Mouse (Mus musculus) spleen, embryonic (tissue): ENCODE measurements around the gene Nmrk2.

Experiments
- CTCF ChIA-PET: fragments of 350-600 bp; sonication (Branson Sonifier 250); formaldehyde crosslinking; loops from one replicate; lab custom pipeline; 2022; lab: Charles Lee

The Nmrk2 gene

DNA sequence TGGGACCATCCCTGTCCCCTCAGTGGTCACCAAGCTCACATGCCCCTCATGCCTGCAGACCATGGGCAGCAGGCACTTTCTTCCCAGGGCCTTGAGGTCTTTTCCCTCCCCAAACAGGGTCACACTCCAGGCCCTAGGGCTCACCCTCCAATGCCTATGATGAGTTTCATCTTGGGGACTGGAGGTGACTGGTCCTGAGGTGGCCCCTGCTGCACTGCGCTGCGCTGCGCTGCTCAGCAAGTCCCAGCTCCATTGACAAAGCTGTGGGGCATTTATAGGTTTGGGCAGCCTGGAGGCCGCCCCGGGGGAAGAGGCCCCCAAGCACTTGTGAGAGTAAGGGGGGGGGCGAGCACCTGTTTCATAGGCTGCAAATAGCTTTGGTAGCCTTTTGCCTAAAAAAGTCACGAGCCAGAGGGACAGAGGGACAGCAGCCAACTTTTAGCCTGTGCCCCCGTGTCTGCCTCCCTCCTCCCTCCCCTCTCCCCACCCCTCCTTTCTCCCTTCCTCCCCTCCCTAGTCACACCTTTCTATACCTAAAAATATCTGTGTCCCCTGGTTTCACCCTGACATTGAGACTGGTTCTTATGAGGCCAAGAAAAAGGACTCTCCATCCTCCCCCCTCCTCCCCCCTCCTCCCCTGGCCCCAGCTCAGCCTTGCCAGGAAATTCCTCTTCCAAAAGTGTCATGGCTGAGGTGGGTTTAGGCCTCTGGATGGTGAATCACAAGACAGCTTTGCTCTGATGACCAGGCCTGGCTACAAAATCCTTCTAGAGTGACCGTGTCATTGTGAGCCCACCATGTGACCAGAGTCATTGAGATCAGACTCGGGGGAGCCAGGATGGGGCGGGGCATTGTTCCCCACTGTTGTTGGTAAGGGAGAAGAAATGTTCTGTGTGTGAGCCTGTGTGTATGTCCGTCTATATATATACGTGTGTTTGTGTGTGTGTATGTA, at the start of gene Nmrk2:
Nmrk2 (minus strand) TSS at position 245 of the 952 bp plus-strand sequence.
- CTCF ChIA-PET = no interaction called here

DNA sequence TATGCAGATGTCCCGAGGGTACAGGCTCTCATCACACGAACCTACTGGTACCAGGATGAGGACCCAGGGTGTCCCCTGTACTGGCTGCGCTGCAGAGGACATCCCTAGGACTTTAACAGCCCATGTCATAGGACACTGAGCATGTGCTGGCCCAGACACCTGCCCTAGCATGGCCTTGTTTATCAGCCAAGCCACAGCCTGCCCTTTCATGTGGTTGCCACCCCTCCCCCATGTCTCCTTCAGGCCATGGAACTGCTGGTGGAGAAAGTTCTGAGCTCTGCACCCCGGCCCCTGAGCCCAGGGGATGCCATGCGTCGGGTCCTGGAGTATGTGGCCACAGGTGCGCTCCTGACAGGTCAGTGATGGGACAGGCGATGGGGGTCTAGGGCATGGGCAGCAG, 47.6 kb upstream of the Nmrk2 start:
- CTCF ChIA-PET = no interaction called here

GRCm38 (mm10) chr10:81247804-81248203, 46.0 kb upstream of the Nmrk2 start:
- CTCF ChIA-PET = interaction anchor here (0.6 kb wide), 1 partner anchor 57 kb away, joined by 6 read pairs; no protein-coding TSS in a partner anchor

DNA sequence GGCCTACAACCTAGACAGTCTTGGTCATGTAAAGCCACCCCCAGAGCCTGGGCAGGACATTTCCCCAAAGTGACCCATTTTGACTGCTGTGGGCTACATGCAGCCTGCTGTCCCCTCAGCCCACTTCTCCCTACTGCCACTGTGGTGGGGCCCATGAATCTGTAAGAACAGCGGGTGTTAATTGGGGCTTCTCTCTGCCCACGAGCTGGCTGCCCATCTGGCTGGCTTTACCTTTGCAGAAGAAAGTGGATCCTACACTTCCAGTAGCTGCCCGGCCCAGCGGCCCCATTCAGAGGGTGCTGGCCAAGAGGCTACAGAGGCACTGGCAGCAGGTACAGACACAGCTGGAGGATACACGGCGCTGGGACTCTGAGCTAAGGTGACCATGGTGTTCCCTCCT, 43.3 kb upstream of the Nmrk2 start:
- CTCF ChIA-PET = no interaction called here

DNA sequence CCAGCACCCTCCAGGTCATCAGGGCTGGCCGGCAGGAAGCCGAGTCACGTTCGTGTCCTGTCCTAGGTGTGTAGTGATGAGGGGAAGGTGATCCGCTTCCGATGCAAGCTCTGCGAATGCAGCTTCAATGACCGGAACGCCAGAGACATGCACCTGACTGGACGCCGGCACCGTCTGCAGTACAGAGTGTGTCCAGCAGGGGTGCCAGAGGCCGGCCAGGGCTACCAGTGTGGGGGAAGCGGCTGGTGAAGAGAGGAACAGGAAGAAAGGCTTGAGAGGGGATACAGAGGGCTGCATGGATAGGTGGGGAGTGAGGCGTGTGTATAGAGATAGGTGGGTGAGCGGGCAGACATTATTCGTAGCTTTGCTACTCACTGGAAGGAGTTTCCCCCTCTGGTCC, 42.7 kb upstream of the Nmrk2 start:
- CTCF ChIA-PET = interaction anchor here (1.1 kb wide), 1 partner anchor 9 kb away, joined by 6 read pairs; no protein-coding TSS in a partner anchor

GRCm38 (mm10) chr10:81244146-81244545, 42.3 kb upstream of the Nmrk2 start:
- CTCF ChIA-PET = interaction anchor here (1.1 kb wide), 1 partner anchor 8 kb away, joined by 6 read pairs; no protein-coding TSS in a partner anchor

DNA sequence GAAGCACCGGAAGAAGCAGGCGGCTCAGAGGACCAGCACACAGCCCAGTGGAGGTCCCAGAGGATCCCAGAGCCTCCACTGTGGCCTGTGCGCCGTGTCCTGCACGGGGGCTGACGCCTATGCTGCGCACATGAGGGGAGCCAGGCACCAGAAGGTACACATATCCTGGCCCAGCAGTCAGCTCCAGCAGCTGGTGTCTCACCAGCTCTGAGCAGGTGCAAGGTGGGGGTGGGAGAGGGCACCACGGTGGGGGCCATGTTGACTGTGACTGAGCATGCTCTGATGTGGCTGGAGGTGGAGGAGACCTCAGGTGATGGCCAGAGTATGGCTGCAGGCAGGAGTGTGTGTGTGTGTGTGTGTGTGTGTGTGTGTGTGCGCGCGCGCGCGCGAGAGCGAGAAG, 40.2 kb upstream of the Nmrk2 start:
- CTCF ChIA-PET = interaction anchor here (0.6 kb wide), 2 partner anchors 127 to 525 kb away, joined by 3 to 6 read pairs; no protein-coding TSS in a partner anchor

DNA sequence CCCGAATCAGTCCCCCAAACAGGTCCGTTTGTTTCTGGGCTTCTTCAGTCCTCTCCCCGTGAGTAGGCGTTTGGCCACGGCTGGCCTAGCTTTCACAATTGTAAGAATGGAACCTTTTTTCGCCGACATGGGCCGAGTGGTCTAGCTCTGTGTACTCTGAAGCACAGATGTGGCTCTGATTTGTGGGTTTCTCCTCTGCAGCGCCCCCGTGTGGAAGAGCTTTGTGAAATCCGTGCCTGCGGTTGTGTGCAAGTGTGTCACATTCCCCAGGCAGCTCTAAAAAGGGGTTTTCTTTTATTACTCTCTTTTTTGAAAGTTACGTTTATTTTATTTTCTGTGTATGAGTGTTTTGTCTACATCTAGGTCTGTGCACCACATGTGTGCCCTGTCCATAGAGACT, 39.0 kb upstream of the Nmrk2 start:
- CTCF ChIA-PET = no interaction called here

- CTCF ChIA-PET = no interaction called here
These were observed 36.8 kb upstream of the Nmrk2 start for GRCm38 (mm10) chr10:81238618-81239017.

GRCm38 (mm10) chr10:81236471-81237268, 34.8 kb upstream of the Nmrk2 start:
- CTCF ChIA-PET = interaction anchor here (1.0 to 1.4 kb wide), 2 partner anchors 7 to 13 kb away, joined by 4 to 6 read pairs; no protein-coding TSS in a partner anchor

DNA sequence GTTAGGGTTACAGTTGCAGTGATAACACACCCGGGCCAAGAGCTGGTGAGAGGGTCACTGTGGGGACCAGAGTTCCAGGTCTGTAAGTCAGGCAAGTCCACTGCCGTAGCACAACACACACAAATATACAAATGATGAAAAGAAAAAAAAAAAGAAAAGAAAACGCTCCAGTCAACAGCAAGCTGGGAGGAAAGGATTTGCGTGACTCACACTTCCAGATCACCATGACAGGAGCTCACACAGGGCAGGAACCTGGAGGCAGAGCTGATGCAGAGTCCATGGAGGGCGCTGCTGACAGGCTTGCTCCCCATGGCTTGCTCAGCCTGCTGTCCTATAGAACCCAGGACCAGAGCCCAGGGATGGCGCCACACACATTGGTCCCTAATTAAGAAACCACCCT, 32.4 kb upstream of the Nmrk2 start:
- CTCF ChIA-PET = interaction anchor here (0.6 to 0.7 kb wide), 2 partner anchors 637 to 1337 kb away, joined by 3 read pairs; no protein-coding TSS in a partner anchor

GRCm38 (mm10) chr10:81233226-81233585, 31.4 kb upstream of the Nmrk2 start:
- CTCF ChIA-PET = interaction anchor here (0.7 kb wide), 1 partner anchor 8 kb away, joined by 3 read pairs; no protein-coding TSS in a partner anchor

- CTCF ChIA-PET = interaction anchor here (0.5 to 0.7 kb wide), 2 partner anchors 8 to 10 kb away, joined by 3 to 5 read pairs; no protein-coding TSS in a partner anchor
These were observed 30.9 kb upstream of the Nmrk2 start, which contains the start of gene Zfr2 for GRCm38 (mm10) chr10:81232580-81233225. Gene Zfr2, plus strand, starts transcription at chr10:81233155.

DNA sequence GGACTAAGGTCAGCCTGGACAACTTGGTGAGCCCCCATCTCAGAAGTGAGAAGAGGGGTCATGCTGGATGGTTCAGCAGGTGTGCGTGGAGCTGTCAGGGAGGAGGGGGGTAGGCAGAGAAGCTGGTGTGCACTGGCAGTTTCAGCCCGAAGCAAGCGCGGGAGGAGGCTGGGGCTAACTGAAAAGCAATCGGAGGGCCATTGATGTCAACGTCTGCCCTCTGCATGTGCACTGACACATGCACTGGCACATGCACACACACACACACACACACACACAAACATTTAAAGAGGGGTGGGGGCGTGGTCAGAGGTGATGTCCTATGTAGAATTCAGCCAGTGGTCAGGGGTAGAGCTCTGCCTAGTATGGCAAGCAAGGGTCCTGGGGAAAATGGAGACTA, 29.6 kb upstream of the Nmrk2 start:
- CTCF ChIA-PET = interaction anchor here (0.6 to 0.7 kb wide), 3 partner anchors 28 to 613 kb away, joined by 4 to 9 read pairs (median 9); no protein-coding TSS in a partner anchor

DNA sequence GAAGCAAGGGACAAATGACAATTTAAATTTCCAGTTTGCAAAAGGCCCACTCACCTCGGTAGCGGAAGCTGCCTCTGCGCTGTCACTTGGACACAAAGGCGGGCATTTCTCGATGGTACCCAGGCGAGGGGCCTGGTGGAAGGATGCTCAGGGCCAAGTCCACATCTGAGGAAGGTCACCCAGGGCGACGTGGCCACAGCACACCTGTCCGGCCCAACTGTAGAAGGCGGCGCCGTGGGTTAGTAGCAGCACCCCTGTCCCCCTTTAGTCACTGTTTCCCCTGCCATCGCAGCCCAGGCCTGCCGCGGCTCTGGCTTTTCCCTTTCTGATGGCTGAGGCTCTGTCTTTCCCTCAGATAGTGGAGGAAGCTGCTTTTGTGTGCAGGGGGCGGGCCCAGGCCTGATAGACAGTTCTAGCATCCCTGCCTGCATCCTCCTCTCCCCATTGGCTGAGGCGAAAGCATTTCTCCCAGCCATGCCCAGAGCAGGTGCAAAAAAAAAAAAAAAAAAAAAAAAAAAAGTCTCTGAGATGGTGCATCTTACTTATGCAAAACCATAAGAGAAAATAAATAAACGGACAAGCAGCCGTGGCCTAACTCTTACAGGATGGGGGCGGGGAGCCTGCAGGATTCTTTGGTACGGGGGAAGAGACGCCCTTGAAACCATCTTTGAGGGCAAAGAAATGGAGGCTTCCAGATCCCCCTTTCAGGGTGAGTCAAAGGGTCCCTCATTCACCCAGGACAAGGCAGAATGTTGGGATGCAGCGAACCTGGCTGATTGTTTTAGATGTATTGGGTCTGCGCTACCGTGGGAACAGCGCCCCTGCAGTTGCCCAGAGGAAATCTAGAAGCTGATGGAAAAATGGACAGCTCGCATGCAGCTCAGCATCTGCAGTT, 28.8 kb upstream of the Nmrk2 start, which contains the start of gene Atcay:
Atcay (minus strand) TSS at position 396 of the 895 bp plus-strand sequence.
- CTCF ChIA-PET = interaction anchor here (0.6 kb wide), 3 partner anchors 27 to 136 kb away, joined by 4 to 9 read pairs (median 5); no protein-coding TSS in a partner anchor

DNA sequence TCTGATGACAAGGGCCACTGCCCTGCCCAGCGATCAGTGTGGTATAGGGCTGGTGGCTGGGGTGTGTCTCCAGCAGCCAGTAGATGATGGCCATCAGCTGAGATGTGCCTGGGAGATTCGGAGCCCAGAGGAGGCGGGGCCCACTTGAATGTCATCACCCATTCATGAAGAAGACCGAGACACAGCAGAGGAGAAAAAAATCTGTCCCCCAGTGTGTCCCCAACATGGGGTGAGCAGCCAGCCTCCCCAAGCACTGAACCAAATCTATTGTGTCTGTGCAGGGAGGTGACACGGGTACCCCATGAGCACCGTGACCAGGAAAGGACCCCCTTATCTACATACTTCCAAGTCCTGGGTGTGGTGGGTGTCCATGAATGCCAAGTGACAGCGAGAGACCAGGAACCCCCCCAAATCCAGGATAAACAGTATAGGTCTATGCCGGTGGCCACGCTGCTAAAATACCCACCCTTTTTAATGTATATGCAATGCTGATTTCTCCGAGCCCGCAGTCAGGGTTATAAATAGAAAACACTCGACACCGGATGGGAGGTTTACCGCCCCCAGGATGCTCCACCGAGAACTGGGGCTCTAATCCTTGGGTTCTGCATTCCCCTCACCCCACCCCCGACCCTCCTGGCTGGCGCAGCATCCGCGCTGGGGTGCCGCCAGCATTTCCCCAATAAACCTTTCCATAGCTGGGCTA, 28.0 kb upstream of the Nmrk2 start:
- CTCF ChIA-PET = interaction anchor here (0.6 to 0.8 kb wide), 2 partner anchors 36 to 59 kb away, joined by 3 to 5 read pairs; no protein-coding TSS in a partner anchor

DNA sequence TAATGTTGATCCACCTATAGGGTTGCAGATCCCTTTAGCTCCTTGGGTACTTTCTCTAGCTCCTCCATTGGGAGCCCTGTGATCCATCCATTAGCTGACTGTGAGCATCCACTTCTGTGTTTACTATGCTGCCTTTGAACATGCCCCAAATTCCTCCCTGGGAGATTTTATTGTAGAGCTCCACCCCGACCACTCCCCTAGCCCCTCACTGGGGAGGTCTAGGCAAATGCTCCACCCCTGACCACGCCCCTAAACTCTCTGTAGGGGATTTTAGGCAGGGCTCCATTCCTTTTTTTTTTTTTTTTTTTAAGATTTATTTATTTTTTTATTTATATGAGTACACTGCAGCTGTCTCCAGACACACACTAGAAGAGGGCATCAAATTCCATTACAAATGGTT, 21.9 kb upstream of the Nmrk2 start:
- CTCF ChIA-PET = interaction anchor here (0.6 kb wide), 1 partner anchor 12 kb away, joined by 4 read pairs; no protein-coding TSS in a partner anchor

GRCm38 (mm10) chr10:81221402-81222015, 19.7 kb upstream of the Nmrk2 start:
- CTCF ChIA-PET = interaction anchor here (0.6 kb wide), 1 partner anchor 29 kb away, joined by 5 read pairs; no protein-coding TSS in a partner anchor
